Mouse (Mus musculus) frontal cortex, postnatal 36 days (tissue): Measurements from ENCODE around the gene Shmt1.
A peak's percentile ranks its signal among the peaks of the same experiment; 100 is the strongest.

ENCODE experiments used
- DNase-seq, 2 experiments: peaks; one replicate each; pipeline ENCODE4 v3.0.0; 2022; ENCODE audit warnings: low spot score in 2 of 2

The Shmt1 gene

DNA sequence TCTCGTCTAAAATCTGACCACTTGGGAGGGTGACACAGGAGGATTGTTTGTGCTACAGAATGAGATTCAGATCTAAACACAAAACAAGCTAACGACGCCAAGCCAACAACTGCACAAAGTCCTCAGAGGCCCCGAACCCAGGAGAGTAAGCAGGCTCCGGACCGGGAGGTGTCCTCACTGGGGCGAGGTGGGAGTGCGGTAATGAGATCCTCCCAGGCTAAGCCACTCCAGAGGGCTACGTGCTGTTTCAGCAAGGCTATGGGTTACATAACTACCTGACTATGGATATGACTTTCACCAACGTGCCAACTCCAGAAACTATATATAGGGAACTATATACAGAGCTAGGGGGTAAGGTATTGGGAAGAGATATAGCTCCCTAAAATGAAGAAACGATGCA, 15.2 kb downstream of the Shmt1 start:
- no peak for DNase-seq

DNA sequence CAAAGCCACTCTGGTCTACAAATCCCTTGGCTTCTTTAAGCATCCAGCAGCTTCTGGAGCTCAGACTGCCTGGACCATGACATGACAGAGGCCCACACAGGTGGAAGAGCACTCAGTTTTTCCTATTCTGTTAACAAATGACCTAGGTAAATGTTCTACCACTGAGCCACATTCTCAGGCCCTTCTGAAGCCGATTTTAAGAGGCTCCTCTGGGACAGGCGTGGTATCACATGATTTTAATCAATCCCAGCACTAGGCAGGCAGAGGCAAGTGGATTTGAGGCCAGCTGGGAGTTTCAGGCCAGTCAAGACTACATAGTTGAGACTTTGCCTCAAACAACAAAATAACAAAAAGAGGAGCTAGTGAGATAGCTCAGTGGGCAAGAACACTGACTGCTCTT, 21.0 kb downstream of the Shmt1 start:
- no peak for DNase-seq

DNA sequence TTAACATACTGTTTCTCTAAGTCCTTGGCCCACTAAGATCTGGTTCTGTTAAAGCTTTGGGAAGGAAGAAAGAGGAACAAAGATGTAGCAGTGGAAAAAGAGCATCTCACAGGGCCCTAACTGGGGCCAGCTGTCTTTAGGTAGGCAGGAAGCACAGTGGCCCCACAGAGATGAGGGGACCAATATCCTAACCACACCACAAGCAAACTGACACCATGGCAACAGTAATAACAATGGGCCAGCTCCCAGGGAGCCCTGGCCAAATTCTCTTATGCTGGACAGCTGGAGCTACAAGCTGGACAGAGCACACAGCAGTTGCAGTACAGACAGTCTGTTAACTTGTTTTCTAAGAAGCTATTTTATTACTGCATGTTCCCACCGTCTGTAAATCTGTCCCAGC, 23.9 kb downstream of the Shmt1 start:
- no peak for DNase-seq

DNA sequence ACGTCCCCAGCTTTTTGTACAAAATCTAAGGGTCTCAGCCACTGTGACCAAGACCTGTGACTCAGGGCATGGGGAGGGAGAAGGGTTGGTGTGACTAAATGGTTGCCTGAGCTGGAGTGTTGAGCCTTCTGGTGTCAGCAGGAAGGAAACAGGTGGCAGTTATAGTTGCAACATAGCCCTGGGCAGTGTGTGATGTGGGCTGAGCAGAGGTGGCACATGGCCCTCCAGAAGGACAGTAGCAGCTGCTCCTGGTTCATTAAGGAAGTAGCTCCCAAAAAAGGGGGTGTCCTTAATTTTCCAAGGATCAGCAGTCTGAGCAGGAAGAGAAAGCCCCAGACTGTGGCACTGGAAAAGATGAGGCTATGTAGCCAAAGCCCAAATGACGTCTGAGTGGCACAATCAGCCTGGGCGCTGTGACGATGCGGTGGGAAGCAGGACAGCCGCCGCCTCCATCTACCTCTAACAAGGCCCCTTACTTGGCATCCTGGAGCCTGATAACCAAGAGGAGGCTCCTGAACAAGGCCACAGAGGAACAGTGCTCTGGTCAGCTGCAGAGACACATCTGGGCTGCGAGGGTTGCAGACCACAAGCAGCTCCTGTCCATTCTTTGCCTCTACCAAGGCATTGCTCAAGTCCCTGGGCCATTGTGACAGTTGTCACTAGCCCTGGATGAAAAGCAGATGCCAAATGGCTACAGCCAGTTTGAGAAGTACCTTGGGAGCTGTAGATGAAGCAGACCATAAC, 27.2 kb downstream of the Shmt1 start:
- no peak for DNase-seq

DNA sequence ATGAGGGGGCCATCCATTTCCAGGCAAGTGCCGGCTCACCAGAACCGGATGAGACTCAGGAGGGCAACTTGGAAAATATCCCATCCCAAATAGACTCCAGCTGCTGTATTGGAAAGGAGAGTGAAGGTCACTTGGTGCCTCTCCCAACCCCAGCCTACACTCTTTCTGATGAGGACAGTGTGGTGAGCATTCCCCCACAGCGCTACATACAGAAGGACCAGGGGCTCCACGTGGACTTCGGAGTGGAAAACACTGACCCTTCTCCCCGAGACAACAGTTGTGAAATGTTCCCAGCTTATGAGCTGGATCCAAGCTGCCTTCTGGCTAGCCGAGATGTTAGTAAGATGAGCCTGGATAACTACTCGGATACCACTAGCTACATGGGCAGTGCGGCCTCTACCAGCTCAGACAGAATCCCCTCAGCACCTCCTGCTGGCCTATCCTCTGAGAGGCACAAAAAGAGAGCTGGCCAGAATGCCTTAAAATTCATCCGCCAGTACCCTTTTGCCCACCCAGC, 31.8 kb downstream of the Shmt1 start:
- no peak for DNase-seq

DNA sequence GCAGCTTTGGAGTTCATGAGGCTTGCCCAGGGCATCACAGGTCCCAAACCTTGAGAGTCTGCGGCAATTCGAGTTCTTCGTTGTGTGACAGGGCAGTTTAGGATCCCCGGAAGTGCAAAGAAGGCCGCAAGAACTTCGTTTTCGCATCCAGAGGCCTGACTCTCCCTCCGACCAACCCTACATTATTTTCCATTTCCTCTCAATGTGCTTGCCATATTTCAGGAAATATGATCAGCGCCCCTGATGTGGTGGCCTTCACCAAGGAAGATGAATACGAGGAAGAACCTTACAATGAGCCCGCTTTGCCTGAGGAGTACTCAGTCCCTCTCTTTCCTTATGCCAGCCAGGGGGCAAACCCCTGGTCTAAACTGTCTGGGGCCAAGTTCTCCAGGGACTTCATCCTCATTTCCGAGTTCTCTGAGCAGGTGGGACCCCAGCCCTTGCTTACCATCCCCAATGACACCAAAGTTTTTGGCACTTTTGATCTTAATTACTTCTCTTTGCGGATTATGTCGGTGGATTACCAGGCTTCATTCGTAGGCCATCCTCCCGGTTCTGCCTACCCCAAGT, 33.6 kb downstream of the Shmt1 start:
- no peak for DNase-seq

DNA sequence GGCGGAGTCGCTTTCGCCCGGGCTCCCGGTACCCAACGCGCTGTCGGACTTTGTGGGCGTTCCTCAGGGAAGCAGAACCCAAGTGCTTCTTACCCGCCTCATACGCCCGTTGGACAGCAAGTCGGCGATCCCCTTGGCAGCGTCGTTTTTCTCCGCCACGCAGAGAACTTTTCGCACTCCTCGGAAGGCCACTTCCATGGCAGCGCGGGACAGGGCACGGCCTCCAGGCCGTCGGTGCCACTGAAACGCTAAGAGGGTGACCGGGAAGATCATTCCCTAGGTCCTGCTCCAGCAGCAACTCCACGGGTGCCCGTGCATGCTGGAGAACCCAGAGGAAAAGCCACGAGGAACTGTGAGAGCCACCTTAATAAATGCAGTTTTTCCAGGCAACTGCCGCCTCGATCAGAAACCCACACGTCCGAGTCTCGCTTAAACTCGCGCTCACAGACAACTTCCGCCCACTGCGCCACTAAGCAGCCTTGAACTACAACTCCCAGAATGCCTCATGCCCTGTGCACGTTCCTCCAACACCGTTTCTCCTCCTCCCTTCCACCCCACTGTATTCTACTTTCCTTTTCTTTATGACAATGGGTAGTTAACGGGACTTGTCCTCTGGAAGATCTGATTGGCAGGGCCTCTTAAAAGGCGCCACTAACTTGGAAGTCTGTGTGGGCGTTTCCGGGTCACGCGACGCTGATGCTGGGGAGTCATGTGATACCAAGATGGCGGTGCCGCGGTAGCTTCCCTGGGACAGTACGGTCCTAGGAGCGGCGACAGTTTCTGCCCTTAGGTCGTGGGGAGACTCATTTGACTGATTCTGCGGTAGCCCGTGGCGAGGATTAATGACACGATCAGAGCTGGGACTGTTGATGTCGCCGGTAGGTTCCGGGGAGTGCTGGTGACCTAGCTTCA, 34.4 kb downstream of the Shmt1 start, which contains the start of the genes Top3a and Smcr8:
TSS of gene Top3a (minus strand) at position 537 of the 912 bp plus-strand sequence.
TSS of gene Smcr8 (plus strand) at position 696 of the 912 bp plus-strand sequence.
- peak; percentile 90 to 93 for DNase-seq

DNA sequence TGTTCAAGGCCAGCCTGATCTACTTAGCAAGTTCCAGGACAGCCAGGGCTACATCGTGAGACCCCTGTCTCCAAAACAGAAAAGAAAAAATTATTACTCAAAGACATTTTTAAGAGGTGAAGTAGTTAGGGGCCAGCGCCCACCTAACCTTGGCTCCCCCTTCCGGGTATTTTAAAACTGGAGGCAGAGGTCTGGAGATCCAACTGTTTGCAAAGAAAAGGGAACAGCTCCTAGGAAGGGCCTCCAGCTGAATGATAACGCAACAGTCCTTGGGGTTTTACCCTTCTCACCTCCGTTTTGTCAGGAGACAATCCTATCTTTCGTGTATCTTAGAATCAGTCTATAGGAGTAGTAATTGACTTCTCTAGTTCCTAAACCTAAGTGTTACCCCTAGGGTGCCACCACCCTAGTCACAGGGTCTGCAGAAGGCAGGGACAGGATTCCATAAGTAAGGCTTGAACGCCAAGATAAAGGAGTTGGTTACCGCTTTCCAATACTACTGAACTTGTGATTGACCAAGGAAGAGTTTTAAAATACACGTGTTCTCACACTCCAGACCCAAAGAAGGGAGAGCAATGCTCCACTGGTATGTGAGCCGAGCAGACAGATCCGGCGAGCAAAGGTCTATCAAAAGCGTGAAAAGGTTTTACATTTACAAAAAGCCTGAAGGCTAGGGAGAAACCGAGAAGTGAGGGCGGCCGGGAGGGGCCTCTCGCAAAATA, 35.2 kb downstream of the Shmt1 start:
- DNase-seq, result no peak

DNA sequence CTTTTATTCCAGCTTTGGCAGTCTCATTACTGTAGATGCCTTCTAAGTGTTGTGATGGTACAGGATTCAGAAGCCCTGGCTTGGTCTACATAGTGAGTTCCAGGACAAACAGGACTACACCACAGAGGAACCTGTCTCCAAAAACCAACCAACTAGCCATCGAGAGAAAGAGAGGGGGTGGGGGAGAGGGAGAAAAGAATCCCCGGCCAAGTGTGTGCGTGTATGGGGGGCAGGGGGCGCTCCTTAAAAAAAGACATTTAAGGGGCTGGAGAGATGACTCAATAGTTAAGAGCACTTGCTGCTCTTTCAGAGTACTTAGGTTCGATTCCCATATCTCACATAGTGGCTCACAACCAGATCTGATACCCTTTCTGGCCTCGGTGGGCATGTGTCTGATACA, 35.9 kb downstream of the Shmt1 start:
- no peak for DNase-seq

DNA sequence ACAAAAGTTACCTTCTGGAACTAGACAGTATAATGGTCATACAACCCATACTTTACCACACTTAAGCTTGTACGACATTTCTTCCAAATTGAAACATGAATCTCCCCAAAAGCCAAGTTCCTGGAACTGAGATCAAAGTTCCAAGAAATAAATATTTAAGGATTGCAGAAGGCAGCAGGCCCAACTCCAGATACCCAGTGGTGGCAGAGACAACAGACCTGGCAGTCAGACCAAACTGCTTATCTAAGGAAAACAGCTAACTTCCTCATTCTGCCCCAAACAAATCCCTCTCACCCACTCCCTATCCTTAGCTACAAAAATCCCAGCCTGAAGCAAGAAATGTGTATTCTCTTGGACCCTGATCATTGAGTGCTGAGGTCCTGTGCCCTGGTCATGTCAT, 36.7 kb downstream of the Shmt1 start:
- no peak for DNase-seq

DNA sequence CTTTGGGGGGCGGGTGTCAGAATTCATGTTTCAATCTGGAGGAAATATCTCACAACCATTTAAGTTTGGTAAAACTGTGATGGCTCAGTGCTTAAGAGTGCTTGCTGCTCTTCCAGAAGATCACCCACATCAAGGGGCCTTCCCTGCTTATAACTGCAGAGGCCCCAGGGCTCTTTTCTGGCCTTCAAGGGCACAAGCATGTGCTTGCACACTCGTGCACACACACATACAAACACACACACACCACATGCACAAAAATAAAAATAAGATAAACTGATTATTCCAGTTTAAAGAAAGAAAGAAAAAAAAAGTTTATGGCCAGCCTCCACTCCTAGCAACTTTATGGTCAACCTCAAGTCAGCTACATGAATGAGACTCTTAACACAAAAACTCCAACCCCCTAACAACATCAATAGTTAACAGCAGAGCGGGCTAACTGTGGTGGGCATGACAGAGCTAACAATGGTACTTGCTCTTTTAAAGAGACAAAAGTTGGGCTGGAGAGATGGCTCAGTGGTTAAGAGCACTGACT, 37.3 kb downstream of the Shmt1 start:
- no peak for DNase-seq

DNA sequence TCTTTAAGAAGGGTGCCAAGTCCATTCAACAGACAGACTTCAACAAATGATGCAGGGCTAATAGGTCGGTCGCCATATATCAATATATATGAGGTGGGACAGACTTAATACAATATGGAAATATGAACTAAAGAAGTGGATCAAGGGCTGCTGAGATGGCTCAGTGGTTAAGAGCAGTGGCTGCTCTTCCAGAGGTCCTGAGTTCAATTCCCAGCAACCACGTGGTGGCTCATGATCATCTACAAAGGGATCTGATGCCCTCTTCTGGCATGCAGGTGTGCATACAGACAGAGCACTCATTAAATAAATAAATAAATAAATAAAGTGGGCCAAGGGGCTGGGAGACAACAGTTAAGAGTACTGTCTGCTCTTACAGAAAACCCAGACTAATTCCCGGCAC, 39.4 kb downstream of the Shmt1 start:
- no peak for DNase-seq

DNA sequence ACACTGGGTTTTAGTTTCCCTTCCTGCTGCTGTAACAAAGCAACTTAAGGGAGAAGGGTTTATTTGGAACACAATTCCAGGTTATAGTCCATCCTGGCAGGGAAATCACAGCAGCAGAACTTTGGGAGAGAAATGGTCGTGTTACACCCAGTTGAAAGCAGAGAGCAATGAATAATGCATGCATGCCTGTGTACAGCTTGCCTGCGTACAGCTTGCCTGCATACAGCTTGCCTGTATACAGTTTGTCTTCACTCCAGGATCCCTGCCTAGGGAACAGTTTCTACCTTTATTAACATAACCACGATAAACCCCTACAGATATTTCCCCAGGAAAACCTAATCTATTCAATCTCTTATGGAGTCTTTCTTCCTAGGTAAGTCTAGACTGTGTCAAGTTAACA, 40.7 kb downstream of the Shmt1 start:
- DNase-seq, result no peak

DNA sequence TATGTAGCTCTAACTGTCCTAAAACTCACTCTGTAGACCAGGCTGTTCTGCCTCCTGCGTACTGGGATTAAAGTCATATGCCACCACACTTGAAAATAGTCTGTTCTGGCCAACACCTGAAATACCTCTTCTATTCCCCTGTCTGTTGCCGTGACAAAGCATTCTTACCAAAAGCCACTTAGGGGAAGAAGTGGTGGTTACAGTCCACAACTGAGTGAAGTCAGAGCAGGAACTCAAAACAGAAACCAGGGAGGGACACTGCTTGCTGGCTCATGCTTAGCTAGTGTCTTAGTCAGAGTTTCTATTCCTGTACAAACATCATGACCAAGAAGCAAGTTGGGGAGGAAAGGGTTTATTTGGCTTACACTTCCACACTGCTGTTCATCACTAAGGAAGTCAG, 42.2 kb downstream of the Shmt1 start:
- no peak for DNase-seq

DNA sequence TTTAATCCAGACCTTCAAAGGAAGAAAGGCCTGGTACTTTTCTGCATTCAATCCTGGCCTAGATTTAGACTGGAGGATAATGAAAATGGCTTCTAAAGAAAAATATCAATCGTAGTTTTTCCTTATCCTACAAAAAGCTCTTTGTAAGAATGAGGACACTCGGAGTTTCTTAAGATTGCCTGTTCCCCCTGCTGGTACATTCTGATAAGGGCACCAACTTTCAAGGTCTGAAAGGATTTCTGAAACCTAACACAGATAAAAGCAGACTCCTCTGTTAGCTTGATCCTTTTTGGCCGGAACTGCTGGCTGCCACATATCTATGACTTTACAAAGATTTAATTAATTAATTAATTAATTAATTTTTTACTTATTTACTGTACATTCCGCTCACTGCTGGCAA, 44.5 kb downstream of the Shmt1 start:
- no peak for DNase-seq

DNA sequence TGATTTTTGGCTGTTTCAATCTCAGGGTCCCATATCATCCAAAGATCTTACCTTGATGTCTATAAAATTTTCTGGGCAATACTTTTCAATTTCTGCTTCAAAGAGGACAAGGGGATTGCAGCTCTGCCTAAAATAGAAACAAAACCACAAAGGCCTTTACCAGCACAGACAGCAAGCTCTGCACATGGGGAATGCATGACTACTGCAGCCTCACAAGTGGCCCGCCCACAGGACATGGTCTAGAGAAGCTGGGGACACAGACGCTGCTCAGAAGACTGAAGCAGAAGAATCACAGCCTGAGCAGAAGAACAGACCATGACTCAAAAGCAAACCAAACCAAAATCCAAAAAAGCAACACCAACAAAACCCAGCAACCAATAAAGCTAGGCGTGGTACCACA, 49.8 kb downstream of the Shmt1 start:
- no peak for DNase-seq

DNA sequence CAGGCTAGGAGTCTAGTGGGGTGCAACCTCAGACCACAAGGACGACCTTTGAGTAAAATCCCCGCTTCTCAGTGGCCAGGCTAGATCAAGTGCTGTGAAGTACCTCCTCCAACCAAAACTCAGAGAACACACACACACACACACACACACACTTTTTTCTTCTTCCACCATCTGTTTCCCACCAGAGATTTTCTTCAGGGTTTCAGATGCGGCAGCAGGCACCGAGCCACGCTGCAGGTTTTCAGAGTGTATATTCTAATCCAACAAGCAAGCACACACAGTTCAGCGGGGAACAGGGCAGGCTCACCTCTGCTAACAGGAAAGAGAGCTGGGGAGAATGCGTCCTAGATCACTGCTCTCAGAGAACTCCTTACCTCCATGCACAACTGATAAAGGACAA, 55.9 kb downstream of the Shmt1 start:
- DNase-seq, result peak in 1 of 2 experiments; percentile 39

DNA sequence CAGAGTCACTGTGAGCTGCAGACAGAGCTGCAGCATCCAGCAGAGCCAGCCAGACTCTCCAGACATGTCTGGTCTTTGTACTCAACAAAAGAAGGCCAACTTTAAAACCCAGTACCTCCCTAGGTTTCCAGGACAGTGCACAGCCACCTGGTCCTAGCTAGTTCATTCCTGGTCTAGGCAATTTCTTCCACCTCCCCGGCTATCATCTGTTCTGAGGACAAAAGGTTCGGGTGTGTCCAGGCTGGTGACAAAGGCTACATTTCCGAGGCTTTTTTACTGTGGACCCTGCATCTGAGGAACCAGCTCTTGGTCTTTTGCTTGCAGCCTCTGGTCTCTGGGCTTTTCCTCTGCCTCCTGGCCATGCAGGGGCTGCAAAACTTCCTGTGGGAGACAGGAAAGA, 71.2 kb downstream of the Shmt1 start:
- no peak for DNase-seq
